Mouse (Mus musculus): ENCODE measurements at regions not wholly inside any gene's neighbourhood (a gene's known extent, or its start where the extent isn't known, plus 50 kb on each side); places are given as distances from the start of the nearest gene placed in this dataset.
A peak's percentile ranks its signal among the peaks of the same experiment; 100 is the strongest.
"Not testable (repeated sequence)": the region's sequence is repeated elsewhere in the genome, so short reads cannot be mapped to it uniquely, and the experiment has no call there.

GRCm38 (mm10) chr6:66414822-66415221 lies 120.4 kb upstream of the Mad2l1 start:
- Histone ChIP-seq H3K4me1 (peaks cover 4% of the 10 kb centered on the region; the same call in 1 of the 2 replicates), H3K4me2 (replicated peaks) (no peak overlapping the region), H3K27ac (replicated peaks) (no peak overlapping the region), H3K9ac (replicated peaks) (no peak overlapping the region), H3K36me3 (no peaks in the 10 kb centered on the region), H3K4me3 (no peak overlapping the region), H3K9me3 (no peaks in the 10 kb centered on the region), H3K27me3 (no peaks in the 10 kb centered on the region)
- no peak for ATAC-seq (ENCODE audit: low FRiP score, low read depth)
- WGBS = 56% methylated on average over 4 of the region's 4 CpGs

DNA sequence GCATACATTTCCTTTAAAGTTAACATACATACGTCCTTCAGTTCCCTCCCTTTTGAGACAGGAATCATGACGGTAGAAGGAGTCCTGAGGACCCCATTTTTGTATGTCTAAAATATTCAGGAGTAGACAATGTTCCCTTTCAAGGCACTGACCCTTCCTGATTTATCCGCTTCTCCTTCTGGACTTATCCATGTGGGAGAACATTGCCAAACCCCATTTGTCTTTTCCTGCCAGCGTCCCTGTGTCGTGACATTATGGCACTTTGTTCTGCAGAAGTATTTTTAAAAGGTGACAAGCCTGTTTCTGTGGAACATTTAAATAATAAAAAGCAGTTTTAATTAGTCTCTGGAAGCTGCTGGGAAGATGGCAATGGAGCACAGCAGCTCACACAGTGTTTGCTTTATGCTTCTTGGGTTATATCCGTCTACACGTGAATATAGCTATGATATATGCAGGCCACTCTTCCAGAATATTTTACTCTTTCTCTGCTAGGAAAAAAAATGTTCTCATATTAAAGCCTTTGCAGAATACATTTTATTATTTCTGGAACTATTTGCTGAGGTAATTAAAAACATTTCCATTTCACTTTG lies 115.6 kb upstream of the Mad2l1 start:
- Histone ChIP-seq H3K27ac (replicated peaks) (no peak overlapping the region), H3K36me3 (no peaks in the 10 kb centered on the region), H3K9me3 (no peaks in the 10 kb centered on the region), H3K4me1 (peaks cover 4% of the 10 kb centered on the region; the same call in 1 of the 2 replicates), H3K4me3 (no peak overlapping the region), H3K9ac (replicated peaks) (no peak overlapping the region), H3K4me2 (replicated peaks) (no peak overlapping the region), H3K27me3 (no peaks in the 10 kb centered on the region)
- ATAC-seq (ENCODE audit: low FRiP score, low read depth) = 0 out of 2 replicates have a peak, but pooled peaks have one; percentile 41
- 36% methylated on average over 7 of the region's 7 CpGs for WGBS

- Histone ChIP-seq H3K27me3 (no peaks in the 10 kb centered on the region), H3K36me3 (no peaks in the 10 kb centered on the region), H3K4me2 (replicated peaks) (no peak overlapping the region), H3K27ac (replicated peaks) (no peak overlapping the region), H3K9ac (replicated peaks) (no peak overlapping the region), H3K4me3 (no peak overlapping the region), H3K4me1 (no peaks in the 10 kb centered on the region), H3K9me3 (no peaks in the 10 kb centered on the region)
- 84% methylated on average over 4 of the region's 4 CpGs for WGBS
- ATAC-seq (ENCODE audit: low FRiP score, low read depth) = no peak
These were observed 106.8 kb upstream of the Mad2l1 start for GRCm38 (mm10) chr6:66428370-66428769.

GRCm38 (mm10) chr6:66450408-66450807 lies 84.8 kb upstream of the Mad2l1 start:
- not testable (repeated sequence) for H3K9ac ChIP-seq (replicated peaks); H3K27me3 ChIP-seq; H3K9me3 ChIP-seq; H3K4me1 ChIP-seq; ATAC-seq (ENCODE audit: low FRiP score, low read depth); H3K4me2 ChIP-seq (replicated peaks); H3K4me3 ChIP-seq; H3K27ac ChIP-seq (replicated peaks); H3K36me3 ChIP-seq

GRCm38 (mm10) chr6:66458172-66458571 lies 77.0 kb upstream of the Mad2l1 start:
- H3K9ac ChIP-seq (replicated peaks) = no peak overlapping the region
- H3K27me3 ChIP-seq = no peaks in the 10 kb centered on the region
- H3K27ac ChIP-seq (replicated peaks) = peak overlapping the region; percentile 76
- H3K9me3 ChIP-seq = no peaks in the 10 kb centered on the region
- 50% methylated on average over 3 of the region's 3 CpGs for WGBS
- H3K4me1 ChIP-seq = peaks cover 8% of the 10 kb centered on the region
- no peaks in the 10 kb centered on the region for H3K36me3 ChIP-seq
- H3K4me2 ChIP-seq (replicated peaks) = no peak overlapping the region
- no peak for ATAC-seq (ENCODE audit: low FRiP score, low read depth)
- no peak overlapping the region for H3K4me3 ChIP-seq

DNA sequence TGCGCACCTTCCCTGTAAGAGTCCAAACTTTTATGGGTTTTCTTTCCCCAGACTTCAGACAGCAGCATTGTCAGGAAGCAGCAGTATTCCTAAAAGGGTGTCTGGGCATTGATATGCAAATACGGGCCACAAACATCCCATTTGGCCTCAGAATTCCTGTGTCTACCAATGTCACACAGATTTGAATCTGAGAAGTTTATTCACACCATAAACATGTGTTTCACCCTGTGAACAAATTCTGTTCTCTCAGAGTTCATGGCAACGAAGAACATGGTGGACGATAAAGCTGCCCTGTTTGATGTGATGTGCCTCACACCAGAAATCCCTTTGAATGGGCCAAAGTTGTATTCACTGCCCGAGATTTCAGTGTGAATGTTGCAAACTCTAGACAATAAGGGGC lies 70.7 kb upstream of the Mad2l1 start:
- 22% methylated on average over 4 of the region's 5 CpGs for WGBS
- Histone ChIP-seq H3K4me1 (0 out of 2 replicates have a peak, but pooled peaks cover 5% of the 10 kb centered on the region), H3K9me3 (no peaks in the 10 kb centered on the region), H3K9ac (replicated peaks) (no peak overlapping the region), H3K27me3 (no peaks in the 10 kb centered on the region), H3K4me2 (replicated peaks) (no peak overlapping the region), H3K4me3 (no peak overlapping the region), H3K36me3 (no peaks in the 10 kb centered on the region), H3K27ac (replicated peaks) (no peak overlapping the region)
- peak; percentile 90 for ATAC-seq (ENCODE audit: low FRiP score, low read depth)

- Histone ChIP-seq H3K4me3 (no peak overlapping the region), H3K27me3 (no peaks in the 10 kb centered on the region), H3K4me2 (replicated peaks) (no peak overlapping the region), H3K36me3 (no peaks in the 10 kb centered on the region), H3K9ac (replicated peaks) (no peak overlapping the region), H3K27ac (replicated peaks) (peak overlapping the region; percentile 35), H3K9me3 (no peaks in the 10 kb centered on the region), H3K4me1 (0 out of 2 replicates have a peak, but pooled peaks cover 5% of the 10 kb centered on the region)
- ATAC-seq (ENCODE audit: low FRiP score, low read depth) = peak; percentile 63
- 60% methylated on average over 11 of the region's 11 CpGs for WGBS
These were observed 69.9 kb upstream of the Mad2l1 start for GRCm38 (mm10) chr6:66465137-66465853.

GRCm38 (mm10) chr6:66466757-66467156 lies 68.4 kb upstream of the Mad2l1 start:
- no peak for ATAC-seq (ENCODE audit: low FRiP score, low read depth)
- Histone ChIP-seq H3K36me3 (no peaks in the 10 kb centered on the region), H3K4me1 (0 out of 2 replicates have a peak, but pooled peaks cover 5% of the 10 kb centered on the region), H3K9ac (replicated peaks) (no peak overlapping the region), H3K9me3 (no peaks in the 10 kb centered on the region), H3K27me3 (no peaks in the 10 kb centered on the region), H3K4me2 (replicated peaks) (no peak overlapping the region), H3K4me3 (no peak overlapping the region), H3K27ac (replicated peaks) (no peak overlapping the region)
- WGBS = 42% methylated on average over 3 of the region's 3 CpGs

DNA sequence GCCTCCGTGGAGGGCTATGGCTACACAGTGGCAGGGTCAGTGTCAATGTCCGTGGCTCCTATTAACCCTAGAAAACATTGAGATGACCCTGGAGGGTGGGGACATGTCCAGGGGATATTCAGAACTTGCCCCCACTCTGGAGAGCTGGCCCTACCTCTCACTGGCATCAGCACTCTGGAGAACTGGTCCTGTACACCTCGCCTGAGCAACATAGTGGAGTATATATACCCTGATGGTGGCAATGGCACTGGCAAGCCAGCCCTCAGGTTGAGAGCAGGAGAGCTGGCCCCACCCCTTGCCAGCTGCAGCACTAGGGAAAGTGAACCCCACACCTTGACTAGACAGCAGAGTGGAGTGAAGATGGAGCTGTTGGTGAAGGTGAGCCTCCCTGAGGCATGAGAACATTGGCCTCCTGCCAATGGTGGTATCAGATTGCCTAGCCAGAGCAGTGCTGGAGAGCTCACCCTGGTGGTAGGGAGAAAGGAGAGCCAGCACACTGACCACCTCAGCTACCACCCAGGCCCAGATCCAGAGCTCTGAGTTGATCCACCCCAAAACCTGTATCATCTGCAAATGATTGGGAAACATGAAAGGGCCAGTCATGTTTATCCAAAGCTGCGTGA lies 64.5 kb upstream of the Mad2l1 start:
- no peak overlapping the region for H3K4me2 ChIP-seq (replicated peaks)
- no peaks in the 10 kb centered on the region for H3K9me3 ChIP-seq
- no peak overlapping the region for H3K27ac ChIP-seq (replicated peaks)
- no peaks in the 10 kb centered on the region for H3K27me3 ChIP-seq
- no peak for ATAC-seq (ENCODE audit: low FRiP score, low read depth)
- no peaks in the 10 kb centered on the region for H3K36me3 ChIP-seq
- H3K4me1 ChIP-seq = no peaks in the 10 kb centered on the region
- no peak overlapping the region for H3K9ac ChIP-seq (replicated peaks)
- 80% methylated on average over 4 of the region's 4 CpGs for WGBS
- no peak overlapping the region for H3K4me3 ChIP-seq

DNA sequence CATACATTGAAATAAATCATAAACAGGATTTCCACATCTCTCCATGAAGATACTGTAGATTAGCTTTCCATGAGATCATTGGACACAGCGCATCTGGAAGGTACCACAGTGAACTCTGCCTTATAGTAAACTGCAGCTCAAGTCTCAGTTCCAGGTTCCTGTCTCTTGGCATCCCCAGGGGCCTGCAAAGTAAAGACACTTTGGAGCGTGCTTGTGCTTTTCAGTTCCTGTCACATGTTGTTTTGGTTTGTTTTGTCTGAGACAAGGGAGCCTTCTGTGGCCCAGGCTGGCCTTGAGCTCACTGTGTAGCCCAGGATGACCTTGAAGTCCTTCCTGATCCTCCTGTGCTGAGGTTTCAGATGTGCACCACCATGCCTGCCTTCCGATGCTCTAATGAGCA lies 63.4 kb upstream of the Mad2l1 start:
- H3K9me3 ChIP-seq = no peaks in the 10 kb centered on the region
- no peak overlapping the region for H3K4me3 ChIP-seq
- no peak overlapping the region for H3K4me2 ChIP-seq (replicated peaks)
- no peak for ATAC-seq (ENCODE audit: low FRiP score, low read depth)
- no peak overlapping the region for H3K9ac ChIP-seq (replicated peaks)
- H3K4me1 ChIP-seq = no peaks in the 10 kb centered on the region
- 87% methylated on average over 3 of the region's 3 CpGs for WGBS
- no peak overlapping the region for H3K27ac ChIP-seq (replicated peaks)
- H3K27me3 ChIP-seq = no peaks in the 10 kb centered on the region
- H3K36me3 ChIP-seq = no peaks in the 10 kb centered on the region

DNA sequence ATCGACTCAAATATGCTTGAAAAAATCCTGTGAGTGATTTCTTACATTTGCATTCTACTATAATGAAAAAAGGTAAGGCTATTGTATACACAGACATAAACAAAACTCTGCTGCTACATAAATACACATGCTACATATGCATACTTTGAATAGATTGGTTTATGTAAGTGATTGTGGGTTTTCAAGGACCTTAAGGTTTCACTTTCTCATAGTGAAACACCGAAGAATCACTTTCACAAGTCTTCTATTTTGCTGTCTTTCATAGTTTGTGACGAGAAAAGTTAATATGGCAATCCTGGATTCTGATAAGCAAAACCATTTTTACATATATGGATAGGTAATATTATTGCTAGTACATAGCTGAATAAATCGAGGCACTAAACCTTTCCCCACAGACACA lies 62.5 kb upstream of the Mad2l1 start:
- H3K9me3 ChIP-seq = no peaks in the 10 kb centered on the region
- H3K4me3 ChIP-seq = no peak overlapping the region
- H3K27me3 ChIP-seq = no peaks in the 10 kb centered on the region
- no peak overlapping the region for H3K4me2 ChIP-seq (replicated peaks)
- H3K36me3 ChIP-seq = no peaks in the 10 kb centered on the region
- no peak for ATAC-seq (ENCODE audit: low FRiP score, low read depth)
- H3K27ac ChIP-seq (replicated peaks) = no peak overlapping the region
- no peaks in the 10 kb centered on the region for H3K4me1 ChIP-seq
- 80% methylated on average over 4 of the region's 4 CpGs for WGBS
- no peak overlapping the region for H3K9ac ChIP-seq (replicated peaks)

GRCm38 (mm10) chr6:66477575-66477974 lies 57.6 kb upstream of the Mad2l1 start:
- Histone ChIP-seq H3K9me3 (no peaks in the 10 kb centered on the region), H3K9ac (replicated peaks) (no peak overlapping the region), H3K4me1 (no peaks in the 10 kb centered on the region), H3K27me3 (no peaks in the 10 kb centered on the region), H3K36me3 (no peaks in the 10 kb centered on the region), H3K4me3 (no peak overlapping the region), H3K4me2 (replicated peaks) (no peak overlapping the region), H3K27ac (replicated peaks) (no peak overlapping the region)
- 65% methylated on average over 5 of the region's 5 CpGs for WGBS
- no peak for ATAC-seq (ENCODE audit: low FRiP score, low read depth)

Measured in midbrain, embryonic 12.5 days (tissue).